Mouse (Mus musculus): ENCODE data around the gene Rxylt1. TPM values are rescaled to one million over a fixed set of nuclear protein-coding genes. Genes with fewer than 3 reads are reported as not detected.

Rxylt1 gene
- polyA plus RNA-seq, 1 experiment from 2014 or later: 45.2 TPM

DNA sequence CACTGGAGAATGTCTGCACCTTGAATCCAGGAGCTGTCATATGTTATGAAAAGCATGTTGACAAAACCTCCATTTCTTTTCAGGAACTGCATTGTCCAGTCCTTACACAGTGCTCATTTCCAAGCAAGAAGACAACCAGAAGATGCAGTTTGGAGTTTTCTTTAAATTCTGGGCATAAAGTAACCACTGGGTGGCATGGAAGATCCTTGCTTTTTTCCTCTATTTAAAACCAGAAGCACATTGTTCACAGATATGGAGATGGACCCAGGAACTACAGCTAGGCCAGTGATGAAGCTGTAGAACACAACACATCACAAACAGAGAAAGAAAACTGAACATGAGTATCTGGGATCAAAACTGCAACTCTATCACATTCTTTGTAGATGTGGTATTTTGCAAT is 28.0 kb downstream of the Rxylt1 start:
- Histone ChIP-seq H3K36me3 (ENCODE audit: control insufficient read depth, insufficient read depth) (no peaks in the 10 kb centered on the region), H3K9ac (ENCODE audit: low read depth, low read length) (no peak overlapping the region), H3K4me3 (ENCODE audit: low read depth, low read length) (no peak overlapping the region), H3K9me3 (ENCODE audit: control insufficient read depth) (no peaks in the 10 kb centered on the region), H3K4me2 (replicated peaks; ENCODE audit: low read depth) (no peak overlapping the region), H3K27me3 (replicated peaks; ENCODE audit: control insufficient read depth, insufficient read depth, low read length) (no peaks in the 10 kb centered on the region), H3K4me1 (replicated peaks; ENCODE audit: control insufficient read depth, insufficient read depth, low read length) (no peaks in the 10 kb centered on the region), H3K27ac (ENCODE audit: low read depth, low read length) (no peak overlapping the region)
- ATAC-seq: no peak
- TF ChIP-seq CTCF (IDR thresholded peaks at IDR 0.05; ENCODE audit: low read depth): peak; percentile 49

DNA sequence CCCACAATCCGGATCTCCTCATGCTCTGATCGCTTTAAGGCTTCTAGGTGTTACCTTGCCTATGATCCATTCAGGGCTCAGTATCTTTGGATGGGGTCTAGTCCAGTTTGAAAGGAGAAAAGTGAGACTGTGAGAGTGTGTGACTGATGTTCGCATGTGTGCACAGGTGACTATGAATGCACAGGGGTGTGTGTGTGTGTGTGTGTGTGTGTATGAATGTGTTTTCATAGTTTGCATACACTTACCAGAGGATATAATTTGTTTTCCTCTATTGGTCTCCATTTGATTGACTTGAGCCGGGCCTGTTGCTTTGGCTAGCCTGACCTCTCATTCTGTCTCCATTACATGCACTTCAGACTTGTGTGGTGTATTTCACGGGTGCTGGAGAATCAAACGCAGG is 41.3 kb downstream of the Rxylt1 start:
- no peak overlapping the region for H3K9ac ChIP-seq (ENCODE audit: low read depth, low read length)
- no peaks in the 10 kb centered on the region for H3K9me3 ChIP-seq (ENCODE audit: control insufficient read depth)
- H3K4me3 ChIP-seq (ENCODE audit: low read depth, low read length): no peak overlapping the region
- no peak overlapping the region for H3K4me2 ChIP-seq (replicated peaks; ENCODE audit: low read depth)
- no peaks in the 10 kb centered on the region for H3K4me1 ChIP-seq (replicated peaks; ENCODE audit: control insufficient read depth, insufficient read depth, low read length)
- ATAC-seq: no peak
- 91% methylated on average over 6 of the region's 6 CpGs for WGBS
- TF ChIP-seq CTCF (IDR thresholded peaks at IDR 0.05; ENCODE audit: low read depth): no peak
- no peaks in the 10 kb centered on the region for H3K27me3 ChIP-seq (replicated peaks; ENCODE audit: control insufficient read depth, insufficient read depth, low read length)
- H3K27ac ChIP-seq (ENCODE audit: low read depth, low read length): no peak overlapping the region
- no peaks in the 10 kb centered on the region for H3K36me3 ChIP-seq (ENCODE audit: control insufficient read depth, insufficient read depth)

DNA sequence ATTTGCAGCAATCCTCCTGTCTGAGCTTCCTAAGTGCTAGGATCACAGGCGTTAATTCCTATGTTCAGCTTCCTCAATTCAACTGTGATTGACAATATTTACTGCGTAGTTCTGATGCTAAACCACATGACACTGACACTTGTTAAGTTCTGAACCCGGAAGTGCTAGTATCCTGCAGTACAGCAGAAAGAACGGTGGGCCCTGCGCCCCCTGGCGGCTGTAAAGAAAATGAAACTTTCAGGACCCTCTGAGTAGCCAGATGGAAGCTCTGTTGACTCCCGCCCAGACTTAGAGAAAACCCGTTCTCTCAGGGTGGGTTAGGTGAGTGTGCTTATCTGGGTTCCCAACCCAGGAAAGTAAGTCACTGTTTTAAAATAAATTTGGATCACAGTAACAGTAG is 42.6 kb downstream of the Rxylt1 start:
- Histone ChIP-seq H3K27ac (ENCODE audit: low read depth, low read length) (no peak overlapping the region), H3K4me2 (replicated peaks; ENCODE audit: low read depth) (no peak overlapping the region), H3K9me3 (ENCODE audit: control insufficient read depth) (no peaks in the 10 kb centered on the region), H3K4me1 (replicated peaks; ENCODE audit: control insufficient read depth, insufficient read depth, low read length) (no peaks in the 10 kb centered on the region), H3K27me3 (replicated peaks; ENCODE audit: control insufficient read depth, insufficient read depth, low read length) (no peaks in the 10 kb centered on the region), H3K9ac (ENCODE audit: low read depth, low read length) (no peak overlapping the region), H3K36me3 (ENCODE audit: control insufficient read depth, insufficient read depth) (no peaks in the 10 kb centered on the region), H3K4me3 (ENCODE audit: low read depth, low read length) (no peak overlapping the region)
- TF ChIP-seq CTCF (IDR thresholded peaks at IDR 0.05; ENCODE audit: low read depth): peak; percentile 78
- ATAC-seq: 0 out of 2 replicates have a peak, but pooled peaks have one; percentile 38
- WGBS: 17% methylated on average over 8 of the region's 8 CpGs

DNA sequence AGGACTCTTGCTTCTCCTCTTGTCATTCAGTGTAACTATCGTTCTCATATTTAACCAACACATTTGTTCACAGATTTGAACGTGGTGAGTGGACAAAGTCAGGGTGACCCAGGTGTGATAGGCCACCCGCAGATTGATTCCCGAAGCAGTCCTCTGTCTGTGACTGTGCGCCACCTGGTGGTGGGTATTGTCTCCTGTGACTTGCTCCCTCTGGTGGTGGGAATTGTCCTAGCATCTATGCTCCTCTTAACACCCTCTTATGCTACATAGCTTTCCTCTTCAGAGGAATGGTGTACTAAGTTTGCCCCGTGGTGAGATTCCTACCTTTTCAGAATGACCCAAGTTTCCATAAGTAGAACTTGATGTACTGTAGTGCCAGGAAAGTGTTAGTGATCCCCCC is 45.3 kb downstream of the Rxylt1 start:
- Histone ChIP-seq H3K9me3 (ENCODE audit: control insufficient read depth) (no peaks in the 10 kb centered on the region), H3K27me3 (replicated peaks; ENCODE audit: control insufficient read depth, insufficient read depth, low read length) (0 out of 2 replicates have a peak, but pooled peaks cover 3% of the 10 kb centered on the region), H3K4me1 (replicated peaks; ENCODE audit: control insufficient read depth, insufficient read depth, low read length) (no peaks in the 10 kb centered on the region), H3K4me2 (replicated peaks; ENCODE audit: low read depth) (no peak overlapping the region), H3K27ac (ENCODE audit: low read depth, low read length) (no peak overlapping the region), H3K9ac (ENCODE audit: low read depth, low read length) (no peak overlapping the region), H3K4me3 (ENCODE audit: low read depth, low read length) (no peak overlapping the region), H3K36me3 (ENCODE audit: control insufficient read depth, insufficient read depth) (no peaks in the 10 kb centered on the region)
- 23% methylated on average over 6 of the region's 6 CpGs for WGBS
- peak; percentile 100 for TF ChIP-seq CTCF (IDR thresholded peaks at IDR 0.05; ENCODE audit: low read depth)
- no peak for ATAC-seq

DNA sequence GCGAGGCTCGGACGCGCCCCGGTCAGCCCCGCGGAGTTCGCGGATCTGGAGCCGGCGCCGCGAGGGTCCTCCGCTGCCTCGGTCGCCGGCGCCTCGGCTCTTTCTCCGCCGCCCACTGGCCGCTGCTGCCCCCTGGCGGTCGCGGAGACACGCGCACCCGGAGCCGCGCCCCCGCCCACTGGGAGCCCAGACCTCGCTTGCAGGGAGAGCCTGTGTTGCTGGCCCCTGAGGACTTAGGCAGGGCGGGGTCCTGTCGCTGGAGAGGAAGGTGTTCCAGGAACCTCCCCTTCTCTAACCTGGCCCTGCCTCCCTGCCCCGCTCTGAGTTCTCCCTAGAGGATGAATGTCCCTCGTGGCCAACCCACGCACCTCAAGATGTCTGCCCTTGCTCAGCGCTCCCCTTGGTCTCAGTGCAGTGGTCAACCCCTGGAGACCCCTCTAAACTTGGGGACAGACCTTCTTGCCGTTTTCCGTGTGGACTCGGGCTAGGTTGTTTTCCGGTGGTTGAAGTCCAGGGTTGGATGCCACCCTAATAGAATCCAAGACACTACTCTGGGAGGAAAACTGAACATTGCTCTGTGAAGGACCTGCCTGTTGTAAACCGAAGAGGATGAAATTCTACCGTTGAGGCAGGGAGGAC is 49.3 kb downstream of the Rxylt1 start:
- Histone ChIP-seq H3K4me2 (replicated peaks; ENCODE audit: low read depth) (peak overlapping the region; percentile 90), H3K4me1 (replicated peaks; ENCODE audit: control insufficient read depth, insufficient read depth, low read length) (no peaks in the 10 kb centered on the region), H3K27ac (ENCODE audit: low read depth, low read length) (peak overlapping the region; percentile 71), H3K9me3 (ENCODE audit: control insufficient read depth) (no peaks in the 10 kb centered on the region), H3K27me3 (replicated peaks; ENCODE audit: control insufficient read depth, insufficient read depth, low read length) (0 out of 2 replicates have a peak, but pooled peaks cover 3% of the 10 kb centered on the region), H3K4me3 (ENCODE audit: low read depth, low read length) (peak overlapping the region; percentile 79), H3K36me3 (ENCODE audit: control insufficient read depth, insufficient read depth) (no peaks in the 10 kb centered on the region), H3K9ac (ENCODE audit: low read depth, low read length) (peak overlapping the region; percentile 73)
- 13% methylated on average over 36 of the region's 44 CpGs for whole genome bisulfite sequencing
- peak; percentile 96 for TF ChIP-seq CTCF (IDR thresholded peaks at IDR 0.05; ENCODE audit: low read depth)
- ATAC-seq: peak; percentile 74

DNA sequence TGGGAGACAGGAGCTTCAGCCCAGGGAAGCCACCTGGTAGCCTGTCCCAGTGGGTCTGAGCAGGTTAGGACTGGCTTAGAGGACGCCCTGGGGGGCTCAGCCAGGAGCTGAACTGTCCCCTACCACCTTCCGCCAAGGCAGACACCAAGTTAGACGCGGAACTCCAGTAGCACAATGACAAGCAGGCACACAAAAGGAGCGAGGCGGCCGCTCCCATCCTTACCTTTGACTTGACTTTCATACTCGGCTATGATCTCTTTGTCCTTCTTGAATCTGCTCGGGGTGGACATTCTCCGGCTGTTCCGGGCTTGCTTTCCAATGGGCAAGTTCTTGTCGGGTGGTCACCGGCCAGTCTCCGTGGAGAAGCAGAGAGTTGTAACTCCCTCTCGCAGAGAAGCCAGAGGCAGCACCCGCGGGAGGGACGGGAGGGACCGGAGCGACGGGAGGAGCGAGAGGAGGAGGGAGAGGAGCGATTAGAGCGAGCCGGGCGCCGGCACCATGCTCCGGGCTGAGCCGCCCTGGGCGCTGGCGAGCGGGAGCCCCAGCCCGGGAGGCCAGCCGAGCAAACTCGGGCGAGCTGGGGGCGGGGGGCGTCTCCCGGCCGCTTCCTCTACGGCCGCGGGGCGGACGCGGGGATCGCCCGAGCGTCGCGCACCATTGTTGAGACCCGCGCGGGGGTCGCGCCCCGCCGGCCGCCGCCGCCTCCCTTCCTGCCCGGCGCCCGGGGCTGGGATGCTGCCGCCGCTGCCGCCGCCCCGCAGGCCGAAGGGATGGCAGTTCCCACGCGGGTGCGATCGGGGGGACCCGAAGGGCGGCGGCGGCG is 50.1 kb downstream of the Rxylt1 start, which contains the start of gene Srgap1:
Gene Srgap1, minus strand, starts transcription at position 412 of the 823 bp plus-strand sequence.
- no peak for TF ChIP-seq CTCF (IDR thresholded peaks at IDR 0.05; ENCODE audit: low read depth)
- WGBS: 2% methylated on average over 53 of the region's 79 CpGs

More for the DNA sequence above, 50.1 kb downstream of the Rxylt1 start, which contains the start of gene Srgap1:
- peak within 1 kb of the TSS; percentile 90 for H3K4me2 ChIP-seq (replicated peaks; ENCODE audit: low read depth)
- no peaks in the 10 kb centered on the region for H3K4me1 ChIP-seq (replicated peaks; ENCODE audit: control insufficient read depth, insufficient read depth, low read length)
- H3K36me3 ChIP-seq (ENCODE audit: control insufficient read depth, insufficient read depth): no peaks in the 10 kb centered on the region
- H3K4me3 ChIP-seq (ENCODE audit: low read depth, low read length): peak within 1 kb of the TSS; percentile 79
- H3K9me3 ChIP-seq (ENCODE audit: control insufficient read depth): no peaks in the 10 kb centered on the region
- peak within 1 kb of the TSS; percentile 73 for H3K9ac ChIP-seq (ENCODE audit: low read depth, low read length)
- peak within 1 kb of the TSS; percentile 71 for H3K27ac ChIP-seq (ENCODE audit: low read depth, low read length)
- ATAC-seq: peak; percentile 71
- 0 out of 2 replicates have a peak, but pooled peaks cover 3% of the 10 kb centered on the region for H3K27me3 ChIP-seq (replicated peaks; ENCODE audit: control insufficient read depth, insufficient read depth, low read length)
